Mouse (Mus musculus) hindlimb bud, embryonic 11.5 days (tissue): ENCODE results near the gene Abcf3.

Experiments
- DNase-seq: peaks from one replicate; pipeline ENCODE4 v3.0.0-alpha.2; 2012; ENCODE audit warnings: low read depth, low spot score; ENCODE audit errors: extremely low spot score

Abcf3 gene

GRCm38 (mm10) chr16:20548096-20548948 is at the start of gene Abcf3:
Gene Abcf3 (plus strand): TSS chr16:20548577.
- DNase-seq = peak; percentile 98

- DNase-seq = peak; percentile 76
Measured at GRCm38 (mm10) chr16:20498677-20499475, 49.5 kb upstream of the Abcf3 start, which contains the start of gene Eif2b5. Gene Eif2b5 (plus strand): TSS chr16:20498817.

- no peak for DNase-seq
Measured at GRCm38 (mm10) chr16:20506000-20506399, 42.4 kb upstream of the Abcf3 start.

- no peak for DNase-seq
Measured at GRCm38 (mm10) chr16:20509349-20509748, 39.0 kb upstream of the Abcf3 start.

GRCm38 (mm10) chr16:20511277-20511847 is 37.0 kb upstream of the Abcf3 start:
- no peak for DNase-seq

GRCm38 (mm10) chr16:20516032-20516431 is 32.3 kb upstream of the Abcf3 start:
- DNase-seq = no peak

GRCm38 (mm10) chr16:20516726-20517201 is 31.6 kb upstream of the Abcf3 start, which contains the start of gene Dvl3:
Gene Dvl3 (plus strand): TSS chr16:20516982.
- DNase-seq = no peak

- DNase-seq = no peak
Measured at GRCm38 (mm10) chr16:20517216-20517615, 31.2 kb upstream of the Abcf3 start.

GRCm38 (mm10) chr16:20517701-20518374 is 30.5 kb upstream of the Abcf3 start:
- DNase-seq = no peak

GRCm38 (mm10) chr16:20523886-20524285 is 24.5 kb upstream of the Abcf3 start:
- DNase-seq = no peak

- no peak for DNase-seq
Measured at GRCm38 (mm10) chr16:20528779-20529178, 19.6 kb upstream of the Abcf3 start.

GRCm38 (mm10) chr16:20529375-20529774 is 19.0 kb upstream of the Abcf3 start:
- no peak for DNase-seq

GRCm38 (mm10) chr16:20530941-20531340 is 17.4 kb upstream of the Abcf3 start:
- DNase-seq = no peak

GRCm38 (mm10) chr16:20534617-20535295 is 13.6 kb upstream of the Abcf3 start:
- no peak for DNase-seq

GRCm38 (mm10) chr16:20535296-20536080 is 12.9 kb upstream of the Abcf3 start, which contains the start of gene Ap2m1:
Gene Ap2m1 (plus strand): TSS chr16:20535478.
- peak; percentile 99 for DNase-seq

GRCm38 (mm10) chr16:20536081-20536665 is 12.2 kb upstream of the Abcf3 start:
- no peak for DNase-seq

- DNase-seq = no peak
Measured at GRCm38 (mm10) chr16:20537071-20537471, 11.3 kb upstream of the Abcf3 start.

- DNase-seq = no peak
Measured at GRCm38 (mm10) chr16:20537601-20538320, 10.6 kb upstream of the Abcf3 start.
